Mouse (Mus musculus) gastrocnemius, postnatal 10 days (tissue): Measurements from ENCODE around the gene Pxdn. TPM values are rescaled to one million over a fixed set of nuclear protein-coding genes. Genes with fewer than 3 reads are reported as not detected.

Source experiments
- DNase-seq: peaks from one replicate; pipeline ENCODE4 v3.0.0; 2021; ENCODE audit warnings: mixed read lengths
- total RNA-seq, 2 experiments: library from RNA; stranded (reverse); gene quantifications; 2 replicates each; pipeline ENCODE4 v1.2.3; 2021

Gene Pxdn
- total RNA-seq, 2 experiments from 2014 or later: 83.3 to 107 TPM

- no peak for DNase-seq
Measured at GRCm38 (mm10) chr12:30024264-30024825, 86.9 kb downstream of the Pxdn start.

DNA sequence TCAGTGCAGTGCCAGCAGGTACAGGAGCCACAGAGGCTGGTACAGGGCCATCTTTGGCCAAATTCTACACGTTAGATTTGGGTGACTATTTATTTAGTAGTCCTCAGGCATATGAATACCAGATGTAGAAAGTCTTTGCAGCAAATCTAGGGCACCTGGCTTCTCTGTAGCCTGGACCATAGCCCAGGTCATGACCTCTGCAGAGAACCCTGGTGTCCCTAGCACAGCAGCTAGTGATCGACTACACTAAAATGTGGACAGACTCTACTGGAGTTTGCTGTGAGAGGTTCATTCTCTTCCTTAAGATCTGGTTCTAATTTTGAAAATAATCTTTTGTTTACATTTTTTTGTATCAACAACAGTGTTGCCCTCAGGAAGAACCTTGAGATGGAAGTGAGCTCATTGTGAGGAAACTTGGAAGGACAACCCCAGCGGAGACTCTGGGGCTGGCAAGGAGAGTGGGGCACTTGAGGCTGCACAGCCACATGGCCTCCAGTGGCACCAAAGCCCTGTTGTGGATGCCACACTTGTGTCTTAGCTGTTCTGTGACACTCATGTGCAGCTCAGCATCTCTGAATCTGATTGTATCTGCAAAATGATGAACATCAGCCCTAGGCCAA lies 90.4 kb downstream of the Pxdn start:
- DNase-seq: no peak

DNA sequence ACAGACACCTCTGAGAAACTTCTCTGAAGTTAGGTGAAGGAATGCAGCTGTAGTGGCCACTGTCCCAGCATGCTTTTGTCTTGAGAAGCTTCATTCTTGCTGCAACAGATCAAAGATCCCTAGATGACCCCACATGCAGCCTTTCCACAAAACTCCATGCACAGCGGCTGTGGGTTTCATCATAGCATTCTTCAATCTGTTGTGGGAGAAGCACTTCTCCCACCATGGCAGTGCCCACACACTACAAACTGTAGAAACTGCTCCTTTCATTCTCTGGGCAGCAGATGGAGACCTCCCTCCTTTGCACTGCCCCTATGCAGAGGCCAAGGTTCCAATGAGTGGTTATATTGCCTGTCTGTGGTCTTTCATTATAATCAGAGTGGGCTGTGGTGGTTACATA lies 91.7 kb downstream of the Pxdn start:
- no peak for DNase-seq

- DNase-seq: no peak
Measured at GRCm38 (mm10) chr12:30030571-30030970, 93.2 kb downstream of the Pxdn start.

DNA sequence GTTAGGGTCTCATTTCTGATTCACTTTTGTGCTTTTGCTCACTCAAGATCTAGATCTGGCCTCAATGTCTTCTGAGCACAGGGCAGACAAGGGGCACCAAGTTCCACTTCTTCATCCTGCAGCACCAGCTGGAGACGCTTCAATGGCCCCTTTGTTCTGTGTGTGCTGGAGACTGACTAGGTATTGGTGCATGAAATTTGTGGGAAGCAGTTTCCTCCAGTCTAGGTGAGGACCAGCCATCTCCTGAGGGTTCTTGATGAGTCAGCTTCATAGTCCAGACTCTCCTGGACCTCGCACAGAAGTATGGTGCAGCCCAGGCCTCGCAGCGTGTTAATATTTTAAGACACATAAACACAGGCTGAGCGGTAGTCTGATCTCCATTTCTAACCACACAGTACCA lies 97.3 kb downstream of the Pxdn start:
- DNase-seq: no peak

- no peak for DNase-seq
Measured at GRCm38 (mm10) chr12:30035406-30035805, 98.0 kb downstream of the Pxdn start.

- no peak for DNase-seq
Measured at GRCm38 (mm10) chr12:30035841-30036568, 98.6 kb downstream of the Pxdn start.

- DNase-seq: peak; percentile 20
Measured at GRCm38 (mm10) chr12:30036569-30037055, 99.2 kb downstream of the Pxdn start.

- peak; percentile 32 for DNase-seq
Measured at GRCm38 (mm10) chr12:30039565-30039964, 102.2 kb downstream of the Pxdn start.

DNA sequence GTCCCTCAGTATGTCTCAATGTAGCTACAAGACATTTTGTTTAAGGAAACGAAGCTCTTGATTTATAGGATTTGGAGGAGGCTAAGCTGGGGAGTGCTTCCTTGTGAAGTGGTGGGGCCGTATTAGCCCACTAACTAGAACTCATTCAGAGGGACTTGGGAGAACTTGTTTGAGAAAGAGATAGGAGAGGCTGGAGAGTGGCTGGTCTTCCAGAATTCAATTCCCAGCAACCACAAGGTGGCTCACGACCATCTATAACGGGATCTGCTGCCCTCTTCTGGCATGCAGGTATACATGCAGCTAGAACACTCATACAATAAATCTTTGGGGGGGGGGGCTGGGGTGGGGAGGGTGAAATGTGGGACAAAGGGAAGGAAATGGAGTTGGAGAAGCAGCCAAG lies 102.7 kb downstream of the Pxdn start:
- DNase-seq: peak; percentile 29

DNA sequence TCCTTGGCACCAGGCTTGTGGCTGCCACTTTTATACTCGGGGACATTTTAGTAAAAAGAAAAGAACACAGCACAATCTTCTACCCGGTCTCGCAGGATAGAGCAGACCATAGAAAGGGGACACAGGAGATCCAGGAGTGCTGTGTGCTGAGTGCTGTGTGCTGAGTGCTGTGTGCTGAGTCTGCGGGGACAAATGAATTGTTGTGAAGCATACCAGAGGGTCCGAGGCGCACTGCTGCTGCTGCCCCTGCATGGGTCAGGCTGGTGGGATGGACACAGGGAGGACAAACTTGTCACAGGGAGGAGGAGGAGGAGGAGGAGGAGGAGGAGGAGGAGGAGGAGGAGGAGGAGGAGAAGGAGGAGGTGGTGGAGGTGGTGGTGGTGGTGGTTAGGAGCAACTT lies 111.4 kb downstream of the Pxdn start:
- DNase-seq: no peak

DNA sequence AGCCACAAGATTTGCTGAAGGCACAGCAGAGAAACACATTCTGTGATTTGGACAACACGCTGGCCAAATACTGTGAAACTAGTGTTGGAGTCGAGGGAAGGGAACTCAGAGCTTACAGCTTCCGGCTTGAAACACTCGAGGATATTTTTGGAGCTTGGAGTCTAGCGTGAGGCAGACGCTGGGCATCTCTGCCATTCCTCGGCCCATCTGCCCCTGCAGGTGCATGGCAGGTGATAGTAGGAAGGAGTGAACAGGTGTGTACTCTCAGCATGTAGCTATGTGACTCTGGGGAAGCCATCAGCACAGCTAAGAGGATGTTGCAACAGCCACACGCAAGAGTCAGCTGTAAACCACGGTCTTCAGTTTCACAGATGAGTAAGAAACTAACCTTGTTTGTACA lies 112.4 kb downstream of the Pxdn start:
- DNase-seq: no peak

GRCm38 (mm10) chr12:30050235-30050634 lies 112.8 kb downstream of the Pxdn start:
- peak; percentile 58 for DNase-seq

- DNase-seq: no peak
Measured at GRCm38 (mm10) chr12:30054761-30055540, 117.5 kb downstream of the Pxdn start.

DNA sequence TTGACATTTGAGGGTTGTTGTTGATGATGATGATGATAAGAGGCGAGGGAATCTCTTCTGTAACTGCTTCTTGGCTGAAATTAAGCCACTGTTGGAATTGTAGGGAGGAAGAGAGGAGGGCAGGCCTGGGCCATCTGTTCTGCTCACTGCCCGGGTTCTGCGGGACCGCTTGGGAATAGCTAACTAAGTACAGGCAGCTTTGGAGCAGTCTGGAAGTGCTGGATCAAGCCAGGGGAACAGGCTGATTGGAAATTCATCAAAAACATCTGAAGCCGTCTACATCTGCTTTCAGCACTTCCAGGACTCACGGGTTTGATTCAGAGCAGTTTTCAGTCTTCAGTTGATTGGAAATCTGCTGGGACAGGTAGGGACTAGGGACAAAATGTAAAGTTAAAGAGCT lies 120.6 kb downstream of the Pxdn start:
- DNase-seq: no peak

DNA sequence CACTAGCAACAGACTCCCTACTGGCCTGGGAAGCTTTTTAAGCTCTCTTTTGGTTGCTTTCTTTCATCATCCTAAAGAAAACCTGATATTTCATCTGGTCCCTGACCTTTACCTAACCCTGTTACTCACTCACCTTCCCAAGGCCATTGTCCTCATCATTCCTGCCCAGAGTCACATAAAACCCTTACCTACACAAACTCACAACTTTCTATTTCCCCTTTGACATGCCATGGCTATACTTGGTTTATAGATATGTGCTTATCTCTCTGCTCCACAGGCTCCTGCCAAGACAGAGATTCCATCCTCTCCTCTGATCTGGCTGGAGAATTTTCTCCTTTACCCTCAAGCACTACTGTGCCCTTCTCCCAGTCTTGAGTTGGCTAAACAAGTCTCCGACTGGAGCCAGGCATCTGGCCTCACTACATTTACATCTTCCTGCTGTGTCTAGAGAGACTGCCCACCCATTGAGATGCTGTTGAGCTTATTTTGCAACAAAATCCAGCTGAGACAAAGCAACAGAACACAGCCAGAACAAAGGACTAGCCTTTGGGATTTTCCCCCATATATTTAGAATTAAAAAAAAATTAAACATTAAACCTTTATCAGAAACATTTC lies 124.2 kb downstream of the Pxdn start:
- DNase-seq: no peak

GRCm38 (mm10) chr12:30062118-30062505 lies 124.7 kb downstream of the Pxdn start:
- DNase-seq: no peak

Other genes with a start within 250 kb of the Pxdn start
- not detected for gene Tpo, start 195.0 kb downstream of the Pxdn start, total RNA-seq